Mouse (Mus musculus) small intestine, adult 2 months (tissue): ENCODE measurements around the gene Synpo2l.

Source experiments
- CTCF ChIP-seq: fragments of 200-500 bp; IDR thresholded peaks from 2 replicates; pipeline ENCODE4 v1.5.1; 2012; ENCODE audit warnings: low read depth, mild to moderate bottlenecking, control low read depth, inconsistent platforms, low read length, moderate library complexity, mixed read lengths; ENCODE audit not compliant: insufficient replicate concordance, insufficient read length; ENCODE audit errors: extremely low read depth
- POLR2A ChIP-seq: fragments of 200-500 bp; IDR thresholded peaks from 2 replicates; pipeline ENCODE4 v1.6.1; 2012; ENCODE audit warnings: low read depth, mild to moderate bottlenecking, control low read depth, inconsistent platforms, low read length, moderate library complexity

GRCm38 (mm10) chr14:20694884-20695760 lies 27.0 kb upstream of the Synpo2l start, which contains the start of gene Fut11:
- TF ChIP-seq CTCF (no peak), POLR2A (peak; percentile 44; the same call in 1 of the 2 replicates)
